Mouse (Mus musculus) MEL-GATA-1-ER (cell line): ENCODE measurements around the gene Hspa1l.
"Not testable (repeated sequence)": the region's sequence is repeated elsewhere in the genome, so short reads cannot be mapped to it uniquely, and the experiment has no call there.

ENCODE experiments used
- DNase-seq: peaks from one replicate; pipeline ENCODE4 v3.0.0-alpha.2; 2012; ENCODE audit warnings: low read depth; ENCODE audit errors: extremely low read depth

Hspa1l gene

GRCm38 (mm10) chr17:35002153-35002865 lies 29.8 kb downstream of the Hspa1l start:
- no peak for DNase-seq

GRCm38 (mm10) chr17:35003022-35003838 lies 30.7 kb downstream of the Hspa1l start:
- no peak for DNase-seq

GRCm38 (mm10) chr17:35004075-35004717 lies 31.7 kb downstream of the Hspa1l start:
- no peak for DNase-seq

GRCm38 (mm10) chr17:35005158-35005557 lies 32.7 kb downstream of the Hspa1l start:
- no peak for DNase-seq

- not testable (repeated sequence) for DNase-seq
Observed at GRCm38 (mm10) chr17:35005902-35006301, 33.4 kb downstream of the Hspa1l start.

GRCm38 (mm10) chr17:35007387-35007991 lies 35.0 kb downstream of the Hspa1l start:
- no peak for DNase-seq

GRCm38 (mm10) chr17:35009586-35009985 lies 37.1 kb downstream of the Hspa1l start:
- no peak for DNase-seq

- DNase-seq = no peak
Observed at GRCm38 (mm10) chr17:35011440-35011839, 38.9 kb downstream of the Hspa1l start.

- no peak for DNase-seq
Observed at GRCm38 (mm10) chr17:35012430-35012829, 39.9 kb downstream of the Hspa1l start.

GRCm38 (mm10) chr17:35013221-35013620 lies 40.7 kb downstream of the Hspa1l start:
- no peak for DNase-seq

GRCm38 (mm10) chr17:35015296-35015695 lies 42.8 kb downstream of the Hspa1l start:
- DNase-seq = no peak

- DNase-seq = no peak
Observed at GRCm38 (mm10) chr17:35016376-35016775, 43.9 kb downstream of the Hspa1l start, which contains the start of gene Vwa7. Gene Vwa7, plus strand, starts transcription at chr17:35016579.

- DNase-seq = no peak
Observed at GRCm38 (mm10) chr17:35016791-35017705, 44.5 kb downstream of the Hspa1l start.

GRCm38 (mm10) chr17:35017706-35018030 lies 45.2 kb downstream of the Hspa1l start:
- DNase-seq = no peak

GRCm38 (mm10) chr17:35018171-35018570 lies 45.7 kb downstream of the Hspa1l start:
- DNase-seq = no peak

- DNase-seq = no peak
Observed at GRCm38 (mm10) chr17:35019894-35020293, 47.4 kb downstream of the Hspa1l start.

GRCm38 (mm10) chr17:35020551-35020950 lies 48.0 kb downstream of the Hspa1l start:
- DNase-seq = no peak

- peak; percentile 68 for DNase-seq
Observed at GRCm38 (mm10) chr17:35021163-35021808, 48.8 kb downstream of the Hspa1l start.

GRCm38 (mm10) chr17:35021842-35022477 lies 49.5 kb downstream of the Hspa1l start:
- DNase-seq = peak; percentile 99
